Mouse (Mus musculus): ENCODE data around the gene Plscr4.

Plscr4 gene

DNA sequence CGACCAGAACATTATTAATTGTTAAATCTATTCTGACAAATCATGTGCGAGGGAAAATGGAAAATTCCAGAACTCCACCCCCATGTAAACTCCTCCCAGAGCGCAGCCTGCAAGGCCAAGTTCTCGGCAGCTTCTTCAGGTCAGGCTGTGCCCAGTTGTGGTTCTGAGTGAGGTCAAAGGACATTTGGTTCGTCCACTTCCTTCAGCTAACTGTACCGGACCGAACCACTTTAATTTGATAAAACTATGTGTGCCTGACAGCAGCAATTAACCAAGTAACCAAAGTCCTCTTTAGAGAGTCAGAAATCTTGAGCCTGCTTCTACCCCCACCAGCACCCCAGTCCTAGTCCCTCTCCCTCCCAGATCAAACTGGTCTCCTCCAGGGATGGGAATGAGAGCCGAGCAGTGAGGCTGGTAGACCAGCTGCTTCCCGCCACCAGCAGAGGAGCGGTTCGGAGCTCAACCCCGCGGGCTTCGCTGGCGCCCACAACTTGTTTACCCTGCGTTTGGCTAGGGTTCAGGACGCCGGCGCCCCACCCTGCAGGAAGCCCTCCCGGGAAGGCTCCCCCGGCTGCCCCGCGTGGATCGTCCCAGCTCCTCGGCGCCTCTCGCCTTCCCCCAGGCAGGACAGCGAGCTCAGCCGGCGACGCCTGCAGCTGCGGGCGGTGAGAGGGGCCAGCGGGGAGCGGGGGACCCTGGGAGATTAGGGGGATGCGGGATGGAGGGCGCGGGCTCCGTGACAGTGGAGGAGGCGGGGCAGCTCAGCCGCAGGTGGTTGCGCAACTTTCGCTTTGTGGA is at the start of gene Plscr4:
Gene Plscr4, plus strand, starts transcription at position 113 of the 798 bp plus-strand sequence.
- DNase-seq (ENCODE audit: low read depth, low spot score): no peak

DNA sequence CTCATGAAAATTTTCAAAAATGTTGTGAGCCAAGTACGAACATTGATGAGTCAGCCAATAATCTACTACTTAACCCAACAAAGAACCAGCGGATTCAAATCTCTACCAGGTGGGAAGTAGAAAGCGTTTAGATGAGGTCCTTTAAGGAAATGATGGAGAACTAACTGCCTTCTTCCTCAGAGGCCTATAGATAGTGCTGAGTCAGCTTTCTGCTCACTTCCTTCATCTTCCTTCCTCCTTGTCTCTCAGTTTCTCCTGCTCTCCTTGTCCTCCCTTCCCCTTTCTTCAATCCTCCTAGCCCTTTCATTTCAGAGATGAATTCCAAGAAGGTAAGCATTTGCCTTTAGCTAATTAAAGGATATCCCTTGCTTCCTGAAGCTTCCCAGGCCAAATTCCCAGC is 46.9 kb upstream of the Plscr4 start:
- DNase-seq (ENCODE audit: low read depth, low spot score): no peak

DNA sequence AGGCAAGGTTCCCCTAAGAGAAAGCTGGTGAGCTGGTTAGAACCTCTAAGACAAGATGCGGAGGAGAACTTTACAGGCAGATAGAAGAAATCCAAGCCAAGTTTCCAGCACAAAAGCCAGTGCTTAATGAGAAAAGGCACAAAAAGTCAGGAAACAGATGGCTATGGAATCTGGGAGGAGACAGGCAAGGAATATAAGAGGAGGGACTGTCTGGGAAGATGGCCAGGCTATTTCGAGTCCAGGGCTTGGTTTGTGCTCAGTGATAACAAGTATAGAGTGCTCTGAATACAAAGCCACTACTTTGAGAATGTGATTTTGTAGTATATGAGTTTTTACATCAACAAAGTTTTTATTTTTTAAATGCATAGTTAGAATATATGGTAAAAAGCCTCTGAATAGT is 45.1 kb upstream of the Plscr4 start:
- DNase-seq (ENCODE audit: low read depth, low spot score): no peak

DNA sequence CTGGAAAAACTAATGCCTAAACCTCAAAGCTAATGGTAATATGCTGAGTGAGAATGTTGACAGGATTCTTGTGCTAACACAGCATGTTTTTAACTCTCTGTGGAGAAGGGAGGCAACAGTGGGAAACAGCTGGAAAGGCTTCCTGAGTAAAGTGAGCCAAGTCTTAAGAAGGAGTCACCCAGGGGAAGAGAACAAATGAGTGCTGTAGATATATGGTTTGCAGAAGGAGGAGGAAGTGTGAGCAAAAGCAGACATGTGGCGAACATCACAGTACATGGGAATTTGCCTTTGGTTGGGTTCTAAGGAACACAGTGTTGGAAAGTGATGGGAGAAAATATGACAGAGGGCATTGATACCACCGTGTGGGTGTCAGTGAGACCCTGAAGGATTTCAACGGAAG is 43.5 kb upstream of the Plscr4 start:
- no peak for DNase-seq (ENCODE audit: low read depth, low spot score)

DNA sequence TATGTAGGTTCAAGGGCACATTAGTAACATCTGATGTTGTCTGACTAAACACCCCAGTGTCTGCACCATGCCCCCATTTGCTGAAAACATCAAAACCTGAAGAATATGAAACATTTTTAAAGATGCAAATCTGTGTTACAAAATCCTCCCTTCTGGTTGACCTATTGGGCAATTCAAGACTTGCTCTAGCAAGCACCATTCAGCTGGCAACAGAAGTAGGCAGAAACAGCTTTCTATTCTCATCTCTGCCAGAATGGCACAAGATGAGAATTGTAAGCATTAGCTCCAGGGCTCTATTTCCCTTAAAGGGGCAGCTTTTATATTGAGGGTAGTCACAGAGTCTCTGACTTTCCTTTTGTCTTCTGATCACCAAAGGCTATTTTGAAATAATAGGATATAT is 19.4 kb upstream of the Plscr4 start:
- DNase-seq (ENCODE audit: low read depth, low spot score): no peak

DNA sequence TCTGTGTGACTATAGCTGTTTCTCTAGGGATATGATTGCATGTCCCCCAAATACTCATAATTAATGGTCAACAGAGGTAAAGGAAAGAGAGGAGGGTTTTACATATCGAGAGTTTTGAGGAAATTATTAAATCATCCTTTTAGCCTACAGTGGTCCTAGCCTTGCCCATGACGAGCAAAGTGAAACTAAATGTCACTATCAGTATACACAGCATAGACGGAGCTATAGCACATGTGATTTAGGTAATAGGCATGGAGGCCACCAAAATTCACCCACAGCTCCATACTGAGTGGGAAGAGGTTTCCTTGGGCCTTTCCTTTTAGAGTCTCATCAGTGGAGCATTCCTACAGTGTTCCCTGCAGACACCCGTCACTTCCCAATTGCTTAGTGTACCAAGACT is 15.7 kb upstream of the Plscr4 start:
- DNase-seq (ENCODE audit: low read depth, low spot score): no peak

DNA sequence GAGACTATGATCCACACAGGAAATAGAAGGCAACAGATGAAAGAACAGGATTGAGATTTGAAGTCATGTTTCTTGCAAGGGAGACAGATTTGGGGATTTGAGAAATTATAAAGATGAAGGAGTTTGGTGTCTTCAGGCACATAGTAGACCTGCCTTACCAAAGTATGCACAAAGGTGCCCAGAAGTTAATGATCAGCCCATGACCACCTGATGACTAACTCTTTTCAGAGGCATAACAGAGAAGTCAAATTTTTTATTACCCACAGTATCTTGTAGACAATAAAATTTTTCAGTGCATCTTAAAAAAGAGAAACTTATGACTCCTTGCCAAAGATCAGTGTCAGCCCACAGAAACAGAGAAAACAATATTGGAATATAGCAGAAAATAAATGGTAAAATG is 12.6 kb upstream of the Plscr4 start:
- DNase-seq (ENCODE audit: low read depth, low spot score): no peak

DNA sequence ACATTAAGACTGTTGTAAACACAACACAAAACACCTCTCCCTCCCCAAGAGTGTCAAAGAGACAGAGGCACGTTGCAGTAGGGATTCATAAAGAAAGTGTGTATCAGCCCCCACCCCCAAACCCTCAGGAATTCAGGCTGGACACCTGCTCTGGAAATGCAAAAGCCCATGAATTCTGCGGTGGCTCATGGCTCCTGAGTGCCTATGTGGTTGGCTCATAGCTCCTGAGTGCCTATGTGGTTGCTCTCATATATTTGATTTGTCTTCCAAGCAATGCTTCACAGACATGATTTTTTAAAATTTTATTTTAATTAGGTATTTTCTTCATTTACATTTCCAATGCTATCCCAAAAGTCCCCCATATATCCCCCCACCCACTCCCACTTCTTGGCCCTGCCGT is 568 bp upstream of the Plscr4 start:
- DNase-seq (ENCODE audit: low read depth, low spot score): no peak

DNA sequence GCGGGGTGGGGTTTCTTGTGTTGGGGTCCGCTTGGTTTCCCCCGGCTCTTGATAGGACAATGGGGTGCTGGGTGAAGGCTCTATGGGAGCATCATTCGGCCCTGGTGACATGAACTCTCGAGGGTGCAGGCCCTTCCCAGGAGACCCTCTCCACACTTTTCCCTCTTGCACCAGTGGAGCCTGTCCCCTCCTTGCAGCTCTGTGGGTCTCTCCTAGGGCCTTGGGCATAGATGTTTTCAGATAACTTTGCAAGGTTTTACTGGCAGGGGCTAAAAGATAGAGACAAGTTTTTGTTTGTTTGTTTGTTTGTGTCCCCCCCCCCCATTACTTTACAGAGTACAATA is 858 bp downstream of the Plscr4 start:
- DNase-seq (ENCODE audit: low read depth, low spot score): no peak

DNA sequence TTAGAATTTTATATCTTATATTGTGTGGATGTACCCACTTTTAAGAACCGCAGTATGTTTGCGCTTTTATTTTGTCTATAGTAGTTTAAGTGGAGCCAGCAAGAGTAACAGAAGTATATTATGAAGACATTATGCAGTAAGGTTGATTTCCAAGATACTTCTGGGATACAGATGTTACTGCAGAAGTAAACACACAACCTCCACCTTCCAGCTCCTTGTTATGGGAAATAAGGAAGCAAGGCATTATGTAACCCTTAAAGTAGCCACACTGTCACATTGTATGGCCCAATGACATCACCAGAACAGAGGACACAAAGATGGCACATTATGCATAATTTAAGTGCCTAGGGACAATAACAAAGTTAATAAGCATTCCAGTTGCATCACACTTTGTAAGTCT is 1.2 kb downstream of the Plscr4 start:
- no peak for DNase-seq (ENCODE audit: low read depth, low spot score)

DNA sequence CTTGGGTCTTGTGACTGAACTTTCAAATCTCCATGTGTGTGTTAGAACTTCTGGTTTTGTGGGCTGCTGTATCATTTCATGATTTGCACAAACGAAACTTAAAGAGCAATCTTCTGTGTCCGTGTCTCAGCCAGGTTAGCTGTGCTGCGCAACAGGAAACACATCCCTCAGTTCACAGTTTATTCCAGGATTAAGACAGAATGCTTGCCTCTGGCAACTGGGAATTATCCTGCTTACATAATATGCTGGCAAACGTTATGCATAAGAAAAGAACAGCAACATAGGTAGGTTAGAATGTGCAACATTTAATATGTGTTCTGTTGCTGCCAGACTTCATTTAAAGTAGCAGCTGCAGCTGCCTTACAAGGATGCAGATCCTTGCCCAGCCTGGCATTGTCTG is 10.6 kb downstream of the Plscr4 start:
- no peak for DNase-seq (ENCODE audit: low read depth, low spot score)

DNA sequence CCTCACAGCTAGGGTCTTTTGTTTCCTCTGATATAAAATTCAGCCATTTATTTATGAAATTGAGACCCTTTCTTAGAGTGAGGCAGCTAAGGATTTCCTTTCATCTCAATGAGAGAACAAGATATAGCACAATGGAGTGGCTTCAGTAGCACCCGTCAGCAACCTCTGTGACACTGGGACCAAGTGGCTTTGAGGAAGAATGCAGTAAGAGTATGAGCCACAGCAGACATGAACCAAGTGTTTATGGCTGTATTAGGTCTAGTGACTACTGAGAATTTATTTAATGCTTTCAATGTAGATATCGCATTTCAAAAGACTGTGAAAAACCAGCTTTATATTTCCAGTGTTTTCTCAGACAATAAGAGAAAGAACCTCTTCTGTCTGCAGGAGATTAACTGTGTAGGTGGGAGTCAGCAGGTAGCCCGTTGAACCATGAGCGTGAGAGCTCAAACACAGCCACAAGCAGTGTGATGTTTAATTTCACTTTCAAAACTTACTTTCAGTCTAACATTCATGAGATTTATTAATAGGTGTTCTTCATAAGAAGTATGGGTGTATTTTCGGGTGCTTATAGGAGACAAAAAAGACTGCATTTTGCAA is 15.2 kb downstream of the Plscr4 start:
- DNase-seq (ENCODE audit: low read depth, low spot score): no peak

DNA sequence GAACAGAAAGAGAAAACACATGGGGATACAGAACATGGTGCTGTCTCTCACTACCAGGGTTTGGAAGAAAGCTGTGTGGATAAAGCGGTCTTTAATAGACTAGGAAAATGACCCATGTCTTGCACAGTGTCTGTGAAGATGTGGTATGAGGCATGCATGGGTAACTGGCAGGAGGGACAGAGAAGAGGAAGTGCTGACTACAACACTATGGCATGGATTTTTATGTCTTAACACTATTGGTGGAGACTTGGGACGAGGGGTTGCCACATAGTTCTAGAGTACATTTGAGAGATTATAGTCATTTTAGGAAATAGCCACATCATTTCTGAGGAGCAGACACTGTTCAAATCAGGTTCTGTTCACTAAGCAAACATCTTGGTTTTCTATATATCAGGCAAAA is 16.0 kb downstream of the Plscr4 start:
- DNase-seq (ENCODE audit: low read depth, low spot score): no peak

DNA sequence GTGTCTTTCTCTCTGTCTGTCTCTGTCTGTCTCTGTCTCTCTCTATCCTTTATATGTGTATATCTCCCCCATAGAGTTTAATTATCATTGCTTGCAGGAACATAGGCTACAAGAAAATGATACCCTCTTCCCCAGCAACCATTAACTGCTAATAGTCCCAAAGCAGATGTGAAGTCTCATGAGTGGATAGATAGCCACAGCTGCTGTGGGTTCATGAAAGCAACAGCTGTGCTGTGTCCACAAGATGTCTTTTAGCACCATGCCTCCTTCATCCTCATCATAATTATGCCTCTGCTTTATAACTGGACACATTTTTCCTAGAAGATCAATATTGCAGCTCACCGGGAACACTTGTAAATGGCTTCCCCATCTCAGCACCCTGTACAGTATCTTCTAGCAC is 17.1 kb downstream of the Plscr4 start:
- no peak for DNase-seq (ENCODE audit: low read depth, low spot score)

DNA sequence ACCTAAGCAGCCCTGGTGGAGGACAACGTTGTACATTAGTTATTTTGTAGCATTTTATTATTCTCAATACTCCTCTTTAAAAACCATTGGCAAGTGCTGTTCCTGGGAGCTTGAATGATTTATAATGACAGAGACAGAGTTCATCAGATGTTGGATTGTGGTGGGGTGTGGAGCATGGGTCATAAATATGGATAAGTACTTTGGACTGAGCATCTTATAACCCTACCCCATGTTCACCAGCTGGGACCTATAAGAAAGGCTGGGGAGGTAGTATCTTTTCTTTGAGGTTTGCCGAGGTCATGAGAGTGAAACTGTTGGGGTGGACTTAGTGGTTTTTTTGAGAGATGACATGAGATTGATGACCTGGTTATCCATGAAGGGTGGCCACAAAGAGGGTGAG is 24.5 kb downstream of the Plscr4 start:
- DNase-seq (ENCODE audit: low read depth, low spot score): no peak

DNA sequence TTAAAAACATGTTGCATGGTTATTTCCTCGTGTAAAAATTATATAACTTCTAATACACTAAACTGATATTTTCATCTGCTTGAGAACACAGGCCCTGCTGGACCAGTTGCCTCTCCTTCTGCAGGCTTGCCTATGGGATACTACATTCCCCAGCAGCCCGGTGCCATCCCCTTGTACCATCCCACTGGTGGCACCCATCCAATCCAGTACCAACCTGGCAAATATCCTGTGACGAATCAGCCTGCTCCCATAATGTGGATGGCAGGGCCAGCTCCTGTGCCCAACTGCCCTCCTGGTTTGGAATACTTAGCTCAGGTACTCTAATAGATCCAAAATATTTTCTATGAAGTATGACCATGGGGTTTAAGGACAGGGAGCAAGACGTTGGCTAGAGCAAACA is 25.4 kb downstream of the Plscr4 start:
- DNase-seq (ENCODE audit: low read depth, low spot score): no peak

DNA sequence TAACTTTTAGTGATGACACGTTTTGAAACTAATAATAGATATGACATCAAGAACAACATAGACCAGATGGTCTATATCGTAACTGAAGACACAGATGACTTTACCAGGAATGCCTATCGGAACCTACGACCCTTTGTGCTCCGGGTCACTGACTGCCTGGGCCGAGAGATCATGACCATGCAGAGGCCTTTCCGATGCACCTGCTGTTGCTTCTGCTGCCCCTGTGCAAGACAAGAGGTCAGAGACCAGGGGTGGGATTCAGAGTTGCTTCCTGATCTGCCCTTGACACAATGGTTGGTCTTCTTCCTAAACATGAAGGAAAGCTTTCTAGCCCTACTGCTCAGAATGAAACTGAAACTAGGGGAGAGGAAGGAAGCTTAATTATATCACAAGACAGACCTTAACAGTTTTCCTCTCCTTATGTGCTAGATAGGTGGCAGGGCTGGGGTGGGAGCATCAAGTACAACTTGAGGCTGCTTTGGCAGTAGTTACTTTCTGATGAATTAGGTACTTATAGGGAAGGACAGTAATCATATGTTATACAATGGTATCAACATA is 27.6 kb downstream of the Plscr4 start:
- DNase-seq (ENCODE audit: low read depth, low spot score): no peak

DNA sequence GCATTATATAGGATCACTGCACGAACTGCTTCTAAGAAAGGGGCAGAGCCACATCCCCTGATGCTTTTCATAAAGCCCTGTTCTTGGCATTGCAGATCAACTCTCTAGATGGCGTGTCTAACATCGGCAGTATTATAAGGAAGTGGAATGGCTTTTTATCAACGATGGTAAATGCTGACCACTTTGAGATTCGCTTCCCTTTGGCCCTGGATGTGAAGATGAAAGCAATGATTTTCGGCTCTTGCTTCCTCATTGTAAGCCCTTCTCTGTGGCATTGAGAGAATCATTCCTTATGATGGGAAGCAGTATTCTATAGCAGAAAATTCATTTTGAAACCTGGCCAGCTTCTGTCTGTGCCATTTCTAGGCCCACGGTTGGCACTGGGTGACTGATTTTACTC is 32.7 kb downstream of the Plscr4 start:
- no peak for DNase-seq (ENCODE audit: low read depth, low spot score)

DNA sequence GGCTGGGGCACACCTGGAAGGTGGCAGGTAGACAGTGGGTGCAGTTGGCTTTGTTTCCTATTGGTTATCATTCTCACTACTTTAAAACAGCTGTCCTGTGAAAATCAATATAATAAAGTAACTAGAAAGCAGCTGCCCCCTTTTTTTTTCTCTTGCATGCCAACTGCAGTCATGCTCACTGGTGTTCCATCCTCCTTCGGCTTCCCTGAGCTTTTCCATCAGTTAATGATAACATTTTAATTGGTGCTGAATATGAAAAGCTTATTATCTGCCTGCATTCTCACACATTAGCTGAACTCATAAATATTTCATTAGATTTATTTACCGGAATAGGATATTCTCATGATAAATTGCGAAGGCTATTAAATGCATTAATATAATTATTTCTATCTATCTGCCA is 33.1 kb downstream of the Plscr4 start:
- no peak for DNase-seq (ENCODE audit: low read depth, low spot score)

DNA sequence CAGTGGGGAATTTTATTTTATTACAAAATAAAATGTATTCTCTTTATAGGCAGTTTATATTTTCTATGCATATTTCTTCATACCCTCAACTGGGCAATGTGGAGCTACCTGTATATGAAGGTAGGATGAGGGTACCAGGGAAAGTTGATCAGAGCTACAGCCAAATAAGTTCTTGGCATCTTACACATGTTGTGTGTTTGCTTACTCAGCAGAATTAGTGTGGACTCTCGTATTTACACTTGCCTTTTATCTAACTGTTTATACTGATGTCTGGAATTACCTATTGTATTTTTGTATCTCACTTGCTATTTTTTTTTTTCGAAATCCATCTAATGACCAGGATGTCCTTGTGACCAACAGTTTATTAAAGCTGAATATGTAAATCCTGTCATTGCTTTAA is 34.1 kb downstream of the Plscr4 start:
- DNase-seq (ENCODE audit: low read depth, low spot score): no peak

DNA sequence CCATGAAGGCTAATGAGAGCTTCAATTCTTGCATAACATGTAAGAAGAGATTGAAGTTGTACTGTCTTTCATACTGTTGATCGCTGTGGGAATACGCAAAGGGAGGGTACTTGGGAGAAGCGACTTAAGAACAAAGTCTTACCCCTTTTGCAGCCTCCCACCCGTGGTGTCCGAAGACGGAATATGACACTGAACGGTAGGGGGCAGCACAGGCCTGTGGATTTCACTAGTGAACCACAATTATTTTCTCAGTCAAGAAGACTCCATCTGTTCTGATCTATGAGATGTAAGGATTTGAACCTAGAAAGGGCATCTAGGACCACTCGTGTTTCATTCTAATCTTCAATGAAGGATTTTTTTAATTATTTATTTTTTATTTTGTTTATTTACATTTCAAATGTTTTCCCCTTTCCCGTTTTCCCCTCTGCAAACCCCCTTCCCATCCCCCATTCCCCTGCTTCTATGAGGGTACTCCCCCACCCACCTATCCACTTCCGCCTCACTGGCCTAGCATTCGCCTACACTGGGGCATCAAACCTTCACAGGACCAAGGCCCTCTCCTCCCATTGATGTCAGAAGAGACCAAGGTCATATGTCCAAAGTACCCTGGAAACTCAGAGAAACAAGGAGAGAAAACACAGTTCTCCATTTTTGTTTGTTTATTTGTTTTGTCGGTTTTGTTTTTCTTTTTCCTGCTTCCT is 42.7 kb downstream of the Plscr4 start:
- DNase-seq (ENCODE audit: low read depth, low spot score): no peak

DNA sequence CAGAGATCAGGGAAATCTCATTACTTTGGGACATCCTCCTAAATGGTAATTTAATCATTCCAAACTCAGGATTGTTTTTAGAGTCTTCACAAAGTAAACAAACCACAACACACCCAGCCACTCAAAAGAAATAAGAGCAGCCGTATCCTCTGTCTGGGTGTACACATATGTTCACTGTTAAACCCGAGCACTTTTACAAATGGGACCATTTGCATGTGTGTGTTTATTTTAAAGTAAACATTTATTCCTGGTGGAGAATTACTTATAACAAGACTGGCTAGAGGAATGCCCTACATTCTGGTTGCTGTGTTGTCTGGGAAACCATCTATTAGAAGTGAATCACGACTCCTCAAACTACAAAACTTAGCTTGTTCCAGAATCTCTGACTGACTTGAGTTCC is 47.1 kb downstream of the Plscr4 start:
- no peak for DNase-seq (ENCODE audit: low read depth, low spot score)

DNA sequence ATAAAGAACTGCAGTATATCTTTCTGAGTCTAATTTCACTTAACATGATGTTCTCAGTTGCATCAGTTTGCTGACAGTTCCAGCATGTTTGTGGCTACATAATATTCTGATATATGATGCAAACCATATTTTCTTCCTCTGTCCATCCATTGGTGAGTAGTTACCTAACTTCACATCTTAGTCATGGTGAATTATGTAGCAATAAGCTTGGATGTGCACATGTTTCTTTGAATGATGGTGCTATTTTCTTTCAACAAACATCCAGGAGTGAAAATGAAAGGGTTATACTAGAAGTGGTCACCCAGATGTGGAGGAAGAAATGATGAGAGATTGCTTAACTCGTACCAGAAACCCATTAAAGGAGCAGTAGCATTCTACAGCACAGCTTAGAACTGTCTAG is 47.7 kb downstream of the Plscr4 start:
- no peak for DNase-seq (ENCODE audit: low read depth, low spot score)

Measured in c-Kit-negative CD71-positive TER-119-positive erythroid progenitor cells, embryonic 14.5 days (primary cell).